Mouse (Mus musculus): ENCODE results near the gene Iffo2. TPM values are rescaled to one million over a fixed set of nuclear protein-coding genes. Genes with fewer than 3 reads are reported as not detected.

Gene Iffo2
- polyA plus RNA-seq, 1 experiment, result 1.2 TPM

- H3K4me1 ChIP-seq (ENCODE audit: control insufficient read depth, insufficient read depth, low read length), result peaks cover 13% of the 10 kb centered on the region
- TF ChIP-seq CTCF (IDR thresholded peaks at IDR 0.05; ENCODE audit: control insufficient read depth, insufficient read depth, insufficient replicate concordance, low read depth, low read length) (no peak), POLR2A (IDR thresholded peaks at IDR 0.05; ENCODE audit: control insufficient read depth, low read depth, low read length) (no peak)
- no peak overlapping the region for H3K4me3 ChIP-seq (ENCODE audit: control insufficient read depth, low read depth, low read length)
- no peak overlapping the region for H3K27ac ChIP-seq (ENCODE audit: control insufficient read depth, insufficient read depth, low read depth, low read length)
- H3K27me3 ChIP-seq (ENCODE audit: control insufficient read depth, insufficient read depth, low read length), result no peaks in the 10 kb centered on the region
- H3K36me3 ChIP-seq (ENCODE audit: control insufficient read depth, insufficient read depth, low read length), result no peaks in the 10 kb centered on the region
Observed at GRCm38 (mm10) chr4:139576251-139576880, 46.0 kb downstream of the Iffo2 start.

GRCm38 (mm10) chr4:139577006-139577405, 46.7 kb downstream of the Iffo2 start:
- Histone ChIP-seq H3K27ac (ENCODE audit: control insufficient read depth, insufficient read depth, low read depth, low read length) (no peak overlapping the region), H3K36me3 (ENCODE audit: control insufficient read depth, insufficient read depth, low read length) (no peaks in the 10 kb centered on the region), H3K4me1 (ENCODE audit: control insufficient read depth, insufficient read depth, low read length) (peaks cover 13% of the 10 kb centered on the region), H3K4me3 (ENCODE audit: control insufficient read depth, low read depth, low read length) (no peak overlapping the region), H3K27me3 (ENCODE audit: control insufficient read depth, insufficient read depth, low read length) (no peaks in the 10 kb centered on the region)
- no peak for TF ChIP-seq CTCF (IDR thresholded peaks at IDR 0.05; ENCODE audit: control insufficient read depth, insufficient read depth, insufficient replicate concordance, low read depth, low read length)
- TF ChIP-seq POLR2A (IDR thresholded peaks at IDR 0.05; ENCODE audit: control insufficient read depth, low read depth, low read length), result no peak

GRCm38 (mm10) chr4:139578389-139578788, 48.0 kb downstream of the Iffo2 start:
- no peaks in the 10 kb centered on the region for H3K27me3 ChIP-seq (ENCODE audit: control insufficient read depth, insufficient read depth, low read length)
- no peak overlapping the region for H3K27ac ChIP-seq (ENCODE audit: control insufficient read depth, insufficient read depth, low read depth, low read length)
- no peak for TF ChIP-seq POLR2A (IDR thresholded peaks at IDR 0.05; ENCODE audit: control insufficient read depth, low read depth, low read length)
- no peak for TF ChIP-seq CTCF (IDR thresholded peaks at IDR 0.05; ENCODE audit: control insufficient read depth, insufficient read depth, insufficient replicate concordance, low read depth, low read length)
- H3K4me3 ChIP-seq (ENCODE audit: control insufficient read depth, low read depth, low read length), result no peak overlapping the region
- H3K36me3 ChIP-seq (ENCODE audit: control insufficient read depth, insufficient read depth, low read length), result no peaks in the 10 kb centered on the region
- H3K4me1 ChIP-seq (ENCODE audit: control insufficient read depth, insufficient read depth, low read length), result peaks cover 13% of the 10 kb centered on the region

DNA sequence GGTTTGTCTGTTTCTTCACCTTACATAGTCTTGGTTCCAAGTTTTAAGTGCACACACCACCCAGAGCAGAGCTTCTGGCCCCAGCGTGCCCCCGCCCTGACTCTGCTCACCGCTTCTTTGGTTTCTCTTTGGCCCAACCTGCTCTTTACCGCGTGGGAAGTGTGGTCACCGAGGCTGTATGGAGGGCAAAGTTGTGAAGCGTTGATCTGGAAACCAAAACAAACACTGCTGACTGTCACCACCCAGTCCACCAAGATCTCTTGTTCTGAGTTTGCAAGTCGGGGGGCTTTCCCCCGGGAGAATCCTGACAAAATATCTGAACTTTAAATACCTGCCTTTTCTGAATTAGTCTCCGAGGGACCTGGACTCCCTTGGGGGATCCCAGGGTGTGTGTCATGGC, 48.7 kb downstream of the Iffo2 start:
- Histone ChIP-seq H3K36me3 (ENCODE audit: control insufficient read depth, insufficient read depth, low read length) (no peaks in the 10 kb centered on the region), H3K4me1 (ENCODE audit: control insufficient read depth, insufficient read depth, low read length) (peaks cover 8% of the 10 kb centered on the region; the same call in 1 of the 2 replicates), H3K27ac (ENCODE audit: control insufficient read depth, insufficient read depth, low read depth, low read length) (no peak overlapping the region), H3K27me3 (ENCODE audit: control insufficient read depth, insufficient read depth, low read length) (no peaks in the 10 kb centered on the region), H3K4me3 (ENCODE audit: control insufficient read depth, low read depth, low read length) (no peak overlapping the region)
- no peak for TF ChIP-seq CTCF (IDR thresholded peaks at IDR 0.05; ENCODE audit: control insufficient read depth, insufficient read depth, insufficient replicate concordance, low read depth, low read length)
- no peak for TF ChIP-seq POLR2A (IDR thresholded peaks at IDR 0.05; ENCODE audit: control insufficient read depth, low read depth, low read length)

DNA sequence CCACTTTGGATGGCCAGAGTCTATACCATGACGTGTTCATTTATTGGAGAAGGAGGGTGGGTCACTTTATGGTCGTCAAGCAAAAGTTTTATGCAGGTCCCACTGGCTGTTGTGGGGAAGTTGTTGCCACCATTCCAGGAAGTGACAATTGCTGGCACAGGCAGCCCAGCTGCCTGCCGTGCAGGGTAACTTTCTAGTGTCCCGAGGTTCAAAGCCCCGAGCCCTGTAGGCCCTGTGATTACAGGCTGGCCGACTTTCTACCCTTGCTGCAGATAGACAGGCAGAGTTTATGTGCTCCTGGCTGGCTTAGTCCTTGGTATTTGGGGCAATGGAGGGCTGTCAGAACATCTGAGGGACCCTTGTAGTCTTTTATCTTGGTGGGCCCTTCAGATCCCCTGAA, 49.1 kb downstream of the Iffo2 start:
- H3K27ac ChIP-seq (ENCODE audit: control insufficient read depth, insufficient read depth, low read depth, low read length), result no peak overlapping the region
- no peaks in the 10 kb centered on the region for H3K36me3 ChIP-seq (ENCODE audit: control insufficient read depth, insufficient read depth, low read length)
- no peak for TF ChIP-seq POLR2A (IDR thresholded peaks at IDR 0.05; ENCODE audit: control insufficient read depth, low read depth, low read length)
- TF ChIP-seq CTCF (IDR thresholded peaks at IDR 0.05; ENCODE audit: control insufficient read depth, insufficient read depth, insufficient replicate concordance, low read depth, low read length), result no peak
- H3K27me3 ChIP-seq (ENCODE audit: control insufficient read depth, insufficient read depth, low read length), result no peaks in the 10 kb centered on the region
- peaks cover 8% of the 10 kb centered on the region; the same call in 1 of the 2 replicates for H3K4me1 ChIP-seq (ENCODE audit: control insufficient read depth, insufficient read depth, low read length)
- H3K4me3 ChIP-seq (ENCODE audit: control insufficient read depth, low read depth, low read length), result no peak overlapping the region

DNA sequence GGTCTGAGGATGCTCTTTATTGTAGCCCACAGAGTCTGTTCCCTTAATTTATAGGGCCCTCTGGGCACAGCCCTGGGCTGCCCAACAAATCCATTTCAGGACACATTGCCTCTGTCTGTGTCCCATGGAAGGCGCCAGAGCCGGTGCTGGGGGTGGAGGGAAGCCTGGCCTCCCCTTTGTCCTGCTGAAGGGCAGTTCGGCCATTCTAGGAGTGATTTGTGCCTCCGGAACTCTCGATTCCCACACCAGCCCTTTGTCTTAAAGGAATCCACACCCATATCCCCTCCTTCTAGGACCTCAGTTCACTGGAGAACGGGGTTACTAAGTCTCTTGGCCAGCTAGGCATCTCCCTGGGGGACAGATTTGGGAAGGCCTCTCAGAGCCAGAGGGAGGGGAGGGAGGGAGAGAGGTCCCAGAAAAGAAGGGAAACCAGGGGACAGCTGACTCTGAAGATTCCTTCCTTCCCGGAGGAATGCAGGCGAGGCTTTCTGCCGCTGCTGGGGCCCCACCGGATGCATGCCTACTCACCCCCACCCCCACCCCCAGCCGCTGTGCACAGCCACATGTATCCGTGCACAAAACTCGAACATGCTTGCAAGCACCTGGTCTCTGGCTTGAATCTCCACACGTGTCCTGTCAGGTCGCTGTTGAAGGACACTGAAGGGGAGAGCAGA, 50.5 kb downstream of the Iffo2 start:
- TF ChIP-seq POLR2A (IDR thresholded peaks at IDR 0.05; ENCODE audit: control insufficient read depth, low read depth, low read length) (no peak), CTCF (IDR thresholded peaks at IDR 0.05; ENCODE audit: control insufficient read depth, insufficient read depth, insufficient replicate concordance, low read depth, low read length) (no peak)
- Histone ChIP-seq H3K36me3 (ENCODE audit: control insufficient read depth, insufficient read depth, low read length) (no peaks in the 10 kb centered on the region), H3K4me3 (ENCODE audit: control insufficient read depth, low read depth, low read length) (no peak overlapping the region), H3K27ac (ENCODE audit: control insufficient read depth, insufficient read depth, low read depth, low read length) (no peak overlapping the region), H3K27me3 (ENCODE audit: control insufficient read depth, insufficient read depth, low read length) (no peaks in the 10 kb centered on the region), H3K4me1 (ENCODE audit: control insufficient read depth, insufficient read depth, low read length) (peaks cover 5% of the 10 kb centered on the region; the same call in 1 of the 2 replicates)

- no peak overlapping the region for H3K27ac ChIP-seq (ENCODE audit: control insufficient read depth, insufficient read depth, low read depth, low read length)
- TF ChIP-seq CTCF (IDR thresholded peaks at IDR 0.05; ENCODE audit: control insufficient read depth, insufficient read depth, insufficient replicate concordance, low read depth, low read length) (no peak), POLR2A (IDR thresholded peaks at IDR 0.05; ENCODE audit: control insufficient read depth, low read depth, low read length) (no peak)
- H3K4me3 ChIP-seq (ENCODE audit: control insufficient read depth, low read depth, low read length), result no peak overlapping the region
- no peaks in the 10 kb centered on the region for H3K36me3 ChIP-seq (ENCODE audit: control insufficient read depth, insufficient read depth, low read length)
- H3K4me1 ChIP-seq (ENCODE audit: control insufficient read depth, insufficient read depth, low read length), result no peaks in the 10 kb centered on the region; the same call in 1 of the 2 replicates
- no peaks in the 10 kb centered on the region for H3K27me3 ChIP-seq (ENCODE audit: control insufficient read depth, insufficient read depth, low read length)
Observed at GRCm38 (mm10) chr4:139581427-139582051, 51.2 kb downstream of the Iffo2 start.
